In the genomic region with DNA sequence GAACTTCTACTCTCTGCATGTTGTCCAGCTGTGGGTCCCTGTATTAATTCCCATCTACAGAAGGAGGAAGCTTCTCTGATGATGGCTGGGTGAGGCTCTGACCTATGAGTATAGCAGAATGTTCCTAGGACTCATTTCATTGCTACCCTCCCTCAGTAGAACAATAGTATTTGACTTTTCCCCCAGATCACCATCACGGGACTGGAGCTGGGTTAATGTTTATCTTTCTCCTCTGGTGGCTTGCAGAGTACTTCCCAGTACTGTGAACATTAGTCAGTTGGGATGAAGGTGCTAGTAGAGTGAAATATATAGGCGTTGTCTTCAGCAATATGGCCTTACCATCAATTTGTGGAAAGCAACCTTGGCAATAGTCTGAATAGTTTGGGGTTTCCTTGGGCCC, we compare ENCODE assay signal across 23 mouse cellular contexts. TPM values are rescaled to one million over a fixed set of nuclear protein-coding genes. Genes with fewer than 3 reads are reported as not detected.
DNase-seq lines count a peak whose midpoint lies in the region; ATAC-seq and TF ChIP-seq lines count a peak whose summit lies in the region.
"Had no signal": no experiment of that assay in that cellular context is flagged by ENCODE, and none has a peak within 500 bp of the region (broad histone marks: within the 10 kb centered on the region; RNA-seq: fewer than 3 reads in every experiment).

No protein-coding gene starts in this region.

- H3K4me3 ChIP-seq in kidney, embryonic 14.5 days (ENCODE audit: low read length), result no peak overlapping the region
- H3K4me3 ChIP-seq in small intestine, adult 2 months (ENCODE audit: low read depth, low read length), result no peak overlapping the region
- H3K4me3 ChIP-seq in heart, embryonic 11.5 days (ENCODE audit: low read depth, low read length), result no peak overlapping the region
- H3K4me3 ChIP-seq: embryonic facial prominence, embryonic 12.5 days; forebrain, embryonic 15.5 days; heart, embryonic 13.5 days; hindbrain, embryonic 12.5 days had no signal

- no peak overlapping the region for H3K27ac ChIP-seq in kidney, embryonic 14.5 days (ENCODE audit: low read depth, low read length)
- peak overlapping the region; percentile 96 for H3K27ac ChIP-seq in small intestine, adult 2 months (ENCODE audit: insufficient read depth, low read depth, low read length)
- no peak overlapping the region for H3K27ac ChIP-seq in heart, embryonic 11.5 days (ENCODE audit: low read depth, low read length)
- H3K27ac ChIP-seq: embryonic facial prominence, embryonic 12.5 days; forebrain, embryonic 15.5 days; heart, embryonic 13.5 days; hindbrain, embryonic 12.5 days had no signal

- H3K27me3 ChIP-seq in kidney, embryonic 14.5 days (ENCODE audit: control insufficient read depth, insufficient read depth, low read length), result no peaks in the 10 kb centered on the region
- H3K27me3 ChIP-seq in small intestine, adult 2 months (ENCODE audit: control insufficient read depth, insufficient read depth, low read length), result no peaks in the 10 kb centered on the region
- no peaks in the 10 kb centered on the region for H3K27me3 ChIP-seq in heart, embryonic 11.5 days (ENCODE audit: control insufficient read depth, insufficient read depth, low read length)
- H3K27me3 ChIP-seq: embryonic facial prominence, embryonic 12.5 days; forebrain, embryonic 15.5 days; heart, embryonic 13.5 days; hindbrain, embryonic 12.5 days had no signal

- TF ChIP-seq POLR2A in small intestine, adult 2 months (IDR thresholded peaks at IDR 0.05; ENCODE audit: low read depth, low read length), result no peak

- no peak for TF ChIP-seq CTCF in small intestine, adult 2 months (IDR thresholded peaks at IDR 0.05; ENCODE audit: extremely low read depth, insufficient read length, insufficient replicate concordance, low read depth, low read length)

- WGBS in kidney, embryonic 14.5 days, result 67% methylated on average over 2 of the region's 2 CpGs
- WGBS in small intestine, adult 2 months, result 12% methylated on average over 2 of the region's 2 CpGs
- WGBS in heart, embryonic 11.5 days (ENCODE audit: insufficient replicate concordance), result 75% methylated on average over 2 of the region's 2 CpGs

- no peak for ATAC-seq in kidney, embryonic 14.5 days (ENCODE audit: low FRiP score, low TSS enrichment)
- ATAC-seq in heart, embryonic 11.5 days (replicated peaks; ENCODE audit: insufficient number of reproducible peaks, low FRiP score, low TSS enrichment), result no peak
- ATAC-seq: CD4-positive, CD25-positive, alpha-beta regulatory T cell, adult 4 months; forebrain, embryonic 15.5 days had no signal

- intact Hi-C loops in heart, postnatal 14 days (cut with DNase I), result no loop called here

- H3K9ac ChIP-seq in kidney, embryonic 14.5 days (ENCODE audit: low read depth, low read length), result no peak overlapping the region
- no peak overlapping the region for H3K9ac ChIP-seq in heart, embryonic 11.5 days (ENCODE audit: low read depth, low read length)
- H3K9ac ChIP-seq: embryonic facial prominence, embryonic 12.5 days; forebrain, embryonic 15.5 days; heart, embryonic 13.5 days; hindbrain, embryonic 12.5 days had no signal

- H3K4me1 ChIP-seq in kidney, embryonic 14.5 days (ENCODE audit: control insufficient read depth, insufficient read depth, low read length), result no peaks in the 10 kb centered on the region
- H3K4me1 ChIP-seq in small intestine, adult 2 months (ENCODE audit: control insufficient read depth, insufficient read depth, insufficient read length, low read length), result peaks cover 18% of the 10 kb centered on the region; the same call in 1 of the 2 replicates
- H3K4me1 ChIP-seq in heart, embryonic 11.5 days (ENCODE audit: control insufficient read depth, insufficient read depth, low read length), result no peaks in the 10 kb centered on the region
- H3K4me1 ChIP-seq: embryonic facial prominence, embryonic 12.5 days; forebrain, embryonic 15.5 days; hindbrain, embryonic 12.5 days had no signal

- H3K4me2 ChIP-seq in kidney, embryonic 14.5 days (replicated peaks; ENCODE audit: low read depth, low read length), result no peak overlapping the region
- H3K4me2 ChIP-seq in heart, embryonic 11.5 days, result no peak overlapping the region
- H3K4me2 ChIP-seq: embryonic facial prominence, embryonic 12.5 days; forebrain, embryonic 15.5 days; heart, embryonic 13.5 days; hindbrain, embryonic 12.5 days had no signal

- DNase-seq in kidney, adult 11 months, result peak; percentile 50
- DNase-seq in kidney, postnatal 4 days, result no peak
- peak; percentile 80 for DNase-seq in kidney, adult 9 months
- peak; percentile 26 for DNase-seq in kidney, postnatal 14 days
- no peak for DNase-seq in heart, postnatal 14 days
- DNase-seq: adrenal gland, adult 8-10 months; adrenal gland, postnatal 36 days; B cell, adult 2 months; cerebellum, adult 2 months; cerebellum, postnatal 14 days; embryo, embryonic 11 days; gastrocnemius, postnatal 10 days; heart, postnatal 4 days had no signal

- no peaks in the 10 kb centered on the region for H3K9me3 ChIP-seq in kidney, embryonic 14.5 days (ENCODE audit: control insufficient read depth, low read length)
- no peaks in the 10 kb centered on the region for H3K9me3 ChIP-seq in heart, embryonic 11.5 days (replicated peaks; ENCODE audit: control insufficient read depth, low read length)
- H3K9me3 ChIP-seq: embryonic facial prominence, embryonic 12.5 days; forebrain, embryonic 15.5 days; G1E; heart, embryonic 13.5 days; hindbrain, embryonic 12.5 days had no signal

- no peaks in the 10 kb centered on the region for H3K36me3 ChIP-seq in kidney, embryonic 14.5 days (ENCODE audit: control insufficient read depth, insufficient read depth, low read length)
- H3K36me3 ChIP-seq in small intestine, adult 2 months (ENCODE audit: control insufficient read depth, insufficient read depth, low read length), result no peaks in the 10 kb centered on the region
- H3K36me3 ChIP-seq in heart, embryonic 11.5 days (ENCODE audit: control insufficient read depth, insufficient read depth, low read length), result no peaks in the 10 kb centered on the region
- H3K36me3 ChIP-seq: embryonic facial prominence, embryonic 12.5 days; forebrain, embryonic 15.5 days; G1E; heart, embryonic 13.5 days; hindbrain, embryonic 12.5 days had no signal

RNA-seq across cellular contexts. Expression of a gene that starts 31.5 kb away (rescaled TPM):
- 0.24 TPM in 1 of 2 replicates, not detected in the other for polyA plus RNA-seq in kidney, embryonic 14.5 days (2014; fragmentation: Nextera tagmentation; extraction: Ambion mirVana)
- 57.5 and 122 TPM in 2 replicates for polyA plus RNA-seq in small intestine, adult 2 months (2012; rRNA removed)
- not detected in 2 replicates for polyA plus RNA-seq in heart, embryonic 11.5 days (2014; fragmentation: Nextera tagmentation; extraction: Ambion mirVana)
- 10 to 100 TPM; 12.0 to 17.9 TPM for total RNA-seq in heart, postnatal 14 days (2021)
- polyA plus RNA-seq: forebrain, embryonic 11.5 days had no signal

Comparison
In these comparisons a context has a peak if more than half of its experiments do, and no peak if none do; other contexts are left out.
1. DNase-seq: peak in kidney, adult 11 months (single experiment), kidney, adult 9 months (single experiment) and kidney, postnatal 14 days (single experiment); none in kidney, postnatal 4 days (0 of 2) and heart, postnatal 14 days (0 of 2).
2. RNA of a gene that starts 31.5 kb away (polyA plus RNA-seq): 57.5 to 122 TPM in small intestine, adult 2 months; 0.24 TPM in kidney, embryonic 14.5 days and not detected in heart, embryonic 11.5 days; every median in the first group is over 10 times any median in the second.